Mouse (Mus musculus) gastrocnemius, postnatal 10 days (tissue): ENCODE measurements at regions not wholly inside any gene's neighbourhood (a gene's known extent, or its start where the extent isn't known, plus 50 kb on each side); places are given as distances from the start of the nearest gene placed in this dataset.

Experiments used
- DNase-seq: peaks from one replicate; pipeline ENCODE4 v3.0.0; 2021; ENCODE audit warnings: mixed read lengths

GRCm38 (mm10) chr9:32053886-32054615, 61.9 kb upstream of the Arhgap32 start:
- no peak for DNase-seq

GRCm38 (mm10) chr9:32057427-32058115, 58.4 kb upstream of the Arhgap32 start:
- DNase-seq = no peak

- no peak for DNase-seq
Observed at GRCm38 (mm10) chr9:32062740-32063139, 53.2 kb upstream of the Arhgap32 start.

DNA sequence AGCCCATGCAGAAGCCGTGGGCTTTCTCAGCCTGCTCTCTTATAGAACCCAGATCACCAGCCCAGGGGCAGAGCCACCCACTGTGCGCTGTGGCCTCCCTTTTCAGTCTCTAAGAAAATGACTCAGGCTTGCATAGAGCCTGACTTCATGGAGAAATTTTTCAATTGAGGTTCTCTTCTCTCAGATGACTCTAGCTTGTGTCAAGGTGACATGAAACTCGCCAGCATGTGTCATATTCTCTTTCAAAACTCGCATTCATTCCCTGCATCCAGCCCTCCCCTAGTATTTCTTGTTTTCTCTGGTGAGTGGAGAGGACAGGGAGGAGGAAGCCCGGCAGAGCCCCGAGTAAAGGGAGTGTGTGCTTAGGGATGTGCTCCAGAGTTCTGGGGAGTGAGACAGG, 52.4 kb upstream of the Arhgap32 start:
- no peak for DNase-seq

DNA sequence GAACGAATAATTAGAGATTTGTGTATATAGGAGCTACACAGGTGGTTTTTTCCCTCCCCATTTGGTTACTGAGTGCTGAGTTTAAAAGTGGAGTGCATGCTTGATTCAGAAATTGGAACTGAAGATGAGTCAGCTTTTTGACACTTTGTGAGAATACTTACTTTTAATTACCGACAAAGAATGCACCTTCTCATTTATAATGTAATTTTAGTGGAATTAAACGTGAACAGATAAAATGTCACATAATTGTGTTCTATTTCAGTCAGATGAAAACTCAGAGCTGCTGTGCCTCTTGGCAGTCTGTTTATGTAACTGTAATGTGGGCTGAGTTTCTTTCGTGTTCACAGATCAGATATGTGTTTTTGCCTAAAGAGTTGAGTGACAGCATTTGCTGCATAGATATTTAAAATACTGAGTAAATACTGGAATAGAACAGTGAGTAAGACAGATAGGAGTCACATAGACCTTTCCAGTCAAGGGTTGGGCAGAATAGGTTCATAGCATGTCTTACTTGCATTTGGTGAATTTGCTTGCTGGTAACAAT, 51.9 kb upstream of the Arhgap32 start:
- no peak for DNase-seq
